Mouse (Mus musculus) ovary, postnatal 36 days (tissue): ENCODE results near the gene Gm7694.

ENCODE experiments used
- DNase-seq: peaks from one replicate; pipeline ENCODE4 v3.0.0; 2022; ENCODE audit warnings: low spot score, mixed read lengths

The Gm7694 gene

GRCm38 (mm10) chr1:170306232-170306631 is at the start of gene Gm7694:
TSS of gene Gm7694 (minus strand) at chr1:170306332.
- no peak for DNase-seq

DNA sequence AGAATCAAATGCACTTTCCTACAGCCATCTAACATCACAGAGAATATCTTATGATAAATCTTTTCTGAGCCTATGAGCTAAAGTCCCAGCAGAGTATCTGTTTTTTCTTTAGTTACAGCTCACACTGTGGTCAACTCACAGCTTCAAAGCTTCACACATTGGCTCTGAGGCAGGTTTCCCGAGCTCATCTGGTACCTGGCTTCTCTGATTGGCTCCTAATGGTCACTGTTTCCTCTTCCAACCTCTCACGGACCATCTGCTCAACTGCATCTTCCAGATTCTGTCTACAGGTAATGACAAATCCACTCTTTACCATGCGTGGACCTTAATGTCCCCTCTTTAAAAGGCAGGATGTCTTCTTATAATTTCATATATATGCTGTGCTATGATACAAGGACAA is 47.2 kb upstream of the Gm7694 start:
- DNase-seq = no peak

- no peak for DNase-seq
These were observed 44.9 kb upstream of the Gm7694 start for GRCm38 (mm10) chr1:170351080-170351479.

DNA sequence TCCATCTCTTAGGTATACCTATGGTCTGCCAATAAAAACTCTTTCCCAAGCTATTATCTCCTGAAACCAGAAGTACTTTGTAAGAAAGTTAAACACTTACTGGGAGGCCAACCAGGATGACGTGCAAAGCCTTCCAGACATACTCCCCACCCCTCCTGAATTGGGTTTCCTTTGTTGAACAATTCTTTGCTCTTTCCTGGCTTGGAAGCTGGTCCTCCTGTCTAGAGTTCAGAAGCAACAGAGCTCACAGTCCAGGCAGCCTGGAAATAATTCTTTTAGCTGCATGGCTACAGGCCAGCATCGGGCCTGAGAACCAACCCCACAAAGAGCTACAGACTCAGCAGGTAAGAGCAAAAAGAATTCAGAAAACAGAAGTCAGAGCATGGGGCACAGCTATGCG is 40.1 kb upstream of the Gm7694 start:
- no peak for DNase-seq

- DNase-seq = no peak
These were observed 37.8 kb upstream of the Gm7694 start for GRCm38 (mm10) chr1:170343906-170344305.

- no peak for DNase-seq
These were observed 36.9 kb upstream of the Gm7694 start for GRCm38 (mm10) chr1:170343081-170343480.

DNA sequence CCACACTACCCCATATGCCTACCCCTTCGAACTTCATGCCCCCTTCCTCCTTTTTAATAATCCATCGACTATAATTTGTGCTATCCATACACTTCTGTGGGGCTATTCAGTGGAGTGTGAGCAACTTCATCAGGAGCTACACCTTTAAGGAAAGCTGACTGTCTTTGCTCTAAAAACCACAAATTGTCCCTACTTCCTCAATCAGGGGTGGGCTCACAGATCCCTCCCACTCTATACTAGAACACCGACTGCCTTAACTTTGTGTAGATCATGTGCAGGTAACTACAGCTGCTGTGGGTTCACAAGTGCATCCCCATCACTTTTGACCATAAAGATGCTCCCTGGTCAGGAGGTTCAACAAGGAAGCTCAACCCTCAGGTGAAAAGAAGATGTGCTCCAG is 33.8 kb upstream of the Gm7694 start:
- DNase-seq = no peak

GRCm38 (mm10) chr1:170332775-170333174 is 26.6 kb upstream of the Gm7694 start:
- no peak for DNase-seq

- DNase-seq = no peak
These were observed 25.8 kb upstream of the Gm7694 start for GRCm38 (mm10) chr1:170331926-170332325.

DNA sequence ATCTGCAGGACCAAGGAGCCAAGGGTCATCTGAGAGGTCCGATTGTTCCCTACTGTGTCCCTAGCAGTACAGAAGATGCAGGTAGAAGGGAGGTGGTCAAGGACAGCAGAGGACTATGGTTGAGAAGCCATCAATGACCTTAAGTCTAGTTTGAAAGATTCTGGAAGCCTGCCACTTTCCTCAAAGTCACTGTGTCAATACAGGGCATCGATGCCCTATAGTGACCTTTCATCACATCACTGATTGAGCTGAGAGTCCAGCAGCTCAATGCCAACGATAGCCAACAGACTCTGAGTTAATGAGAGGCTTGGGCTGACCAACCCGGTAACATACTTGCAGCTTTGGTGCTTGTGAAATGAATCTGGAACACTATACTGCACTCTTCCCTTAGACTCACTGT is 19.1 kb upstream of the Gm7694 start:
- DNase-seq = no peak

DNA sequence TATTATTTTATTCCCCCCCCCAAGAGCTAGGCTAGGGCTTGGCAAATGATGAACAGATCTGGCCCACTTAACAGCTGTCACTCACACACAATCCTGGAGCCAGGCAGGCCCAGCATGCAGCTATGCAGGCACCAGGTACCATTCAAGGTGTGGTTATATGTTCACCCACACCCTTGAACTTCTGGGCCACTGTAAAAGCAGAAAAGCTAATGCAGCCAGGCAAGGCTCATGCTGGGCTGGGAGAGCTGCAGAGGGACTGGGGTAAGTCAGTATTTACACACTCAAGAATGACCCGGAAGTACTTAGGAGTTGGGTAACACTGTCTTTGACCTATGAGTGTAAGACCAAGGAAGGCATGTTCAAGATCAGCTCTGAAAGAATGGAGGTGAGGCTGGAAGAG is 18.2 kb upstream of the Gm7694 start:
- no peak for DNase-seq

- DNase-seq = no peak
These were observed 16.9 kb upstream of the Gm7694 start for GRCm38 (mm10) chr1:170323001-170323400.

GRCm38 (mm10) chr1:170322046-170322445 is 15.9 kb upstream of the Gm7694 start:
- DNase-seq = no peak

GRCm38 (mm10) chr1:170311431-170311830 is 5.3 kb upstream of the Gm7694 start:
- DNase-seq = no peak

GRCm38 (mm10) chr1:170308503-170308902 is 2.4 kb upstream of the Gm7694 start, which contains the start of gene Spata46:
TSS of gene Spata46 (plus strand) at chr1:170308803.
- DNase-seq = no peak

- no peak for DNase-seq
These were observed 1.1 kb downstream of the Gm7694 start for GRCm38 (mm10) chr1:170305002-170305401.

- DNase-seq = no peak
These were observed 3.0 kb downstream of the Gm7694 start for GRCm38 (mm10) chr1:170303103-170303502.

DNA sequence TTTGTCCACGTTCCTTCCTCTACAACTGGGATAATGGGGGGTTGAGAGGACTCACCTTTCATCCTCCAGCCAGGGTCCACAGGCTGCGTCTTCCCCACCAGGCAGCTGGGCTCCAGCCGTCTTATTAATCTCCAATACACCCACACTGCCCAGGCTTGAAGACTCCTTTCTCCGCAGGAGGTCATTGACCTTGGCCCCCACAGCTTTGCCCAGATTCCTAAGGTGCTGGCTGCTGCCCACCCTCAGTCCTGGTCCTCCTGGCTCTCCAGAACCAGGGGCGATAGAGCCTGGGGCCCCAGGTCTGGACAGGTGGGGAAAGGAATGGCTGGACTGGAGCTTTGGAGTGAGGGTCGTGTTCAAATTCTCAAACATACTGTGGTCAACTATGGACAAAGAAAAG is 3.7 kb downstream of the Gm7694 start:
- DNase-seq = no peak

DNA sequence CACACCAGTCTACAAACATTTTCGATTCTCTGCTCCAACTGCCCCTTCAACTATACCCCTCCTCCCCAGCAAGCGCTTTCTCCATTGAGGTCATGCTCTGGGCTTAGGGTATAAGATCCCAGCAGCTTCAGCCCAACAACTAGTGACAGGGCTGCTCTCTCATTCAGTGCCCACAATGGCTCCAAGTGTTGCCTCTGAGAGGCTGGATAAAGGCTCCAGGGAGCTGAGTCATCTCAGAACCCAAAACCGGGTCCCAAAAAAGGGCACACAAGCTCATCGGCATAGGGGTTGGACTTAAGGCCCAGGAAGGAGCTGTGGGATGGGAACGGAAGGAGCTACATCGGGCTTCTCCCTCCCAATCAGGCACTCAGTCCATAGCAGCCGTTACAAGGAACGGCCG is 4.4 kb downstream of the Gm7694 start:
- DNase-seq = no peak

DNA sequence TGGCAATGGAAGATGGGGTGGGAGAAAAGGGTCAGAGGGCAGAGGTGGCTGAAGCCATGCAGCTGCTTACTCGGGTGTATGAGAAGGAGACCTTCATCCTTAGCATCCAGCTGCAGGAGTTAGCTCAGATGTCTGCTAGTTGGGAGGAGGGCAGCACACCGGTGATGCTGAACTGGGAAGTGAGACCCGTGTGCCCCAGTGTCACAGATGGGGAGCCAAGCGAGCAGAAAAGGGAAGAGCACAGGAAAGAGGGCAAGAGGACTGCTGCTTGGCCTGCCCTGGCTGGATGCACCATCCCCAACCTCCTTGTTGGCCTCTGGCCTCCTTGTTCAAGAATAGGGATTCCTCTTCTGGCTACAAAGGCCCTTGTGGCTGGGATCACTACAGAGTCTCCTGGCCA is 6.6 kb downstream of the Gm7694 start:
- no peak for DNase-seq

DNA sequence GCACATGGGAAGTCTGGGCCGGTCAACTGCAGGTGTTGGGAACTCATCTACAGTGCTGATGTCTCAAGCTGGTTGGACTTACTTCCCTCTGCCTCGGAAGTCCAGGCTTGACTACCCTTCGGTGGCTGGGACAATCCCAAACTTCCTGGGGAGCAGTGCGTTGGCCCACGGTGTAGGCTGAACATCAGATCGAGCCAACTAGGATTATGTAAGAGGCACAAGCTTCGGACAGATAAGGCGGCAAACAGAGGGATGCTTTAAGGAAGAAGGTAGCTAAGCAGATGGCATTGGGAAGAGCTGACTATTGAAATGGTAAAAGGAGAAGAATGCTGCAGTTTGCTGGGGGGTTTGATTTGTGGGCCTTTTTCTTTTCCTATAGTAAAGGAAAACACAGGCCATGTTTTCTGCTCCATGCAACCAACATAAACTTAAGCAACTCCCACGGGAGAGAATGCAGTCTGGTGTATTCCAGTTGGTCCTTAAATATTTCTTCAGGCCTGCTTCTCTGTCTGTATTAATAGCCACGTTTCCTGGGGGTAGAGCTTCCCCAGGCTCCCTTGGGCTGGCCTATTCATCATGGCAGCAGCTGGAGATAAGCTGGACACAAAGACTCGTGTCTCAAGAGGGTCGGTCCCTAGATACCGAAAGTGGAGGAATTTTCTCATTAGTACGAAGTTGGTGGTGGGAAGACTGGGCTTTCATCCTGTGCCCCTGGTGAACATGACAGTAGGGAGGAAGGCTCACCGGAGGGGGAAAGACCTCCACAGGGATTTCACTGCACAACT is 11.2 kb downstream of the Gm7694 start:
- no peak for DNase-seq

- no peak for DNase-seq
These were observed 12.9 kb downstream of the Gm7694 start for GRCm38 (mm10) chr1:170293257-170293656.

DNA sequence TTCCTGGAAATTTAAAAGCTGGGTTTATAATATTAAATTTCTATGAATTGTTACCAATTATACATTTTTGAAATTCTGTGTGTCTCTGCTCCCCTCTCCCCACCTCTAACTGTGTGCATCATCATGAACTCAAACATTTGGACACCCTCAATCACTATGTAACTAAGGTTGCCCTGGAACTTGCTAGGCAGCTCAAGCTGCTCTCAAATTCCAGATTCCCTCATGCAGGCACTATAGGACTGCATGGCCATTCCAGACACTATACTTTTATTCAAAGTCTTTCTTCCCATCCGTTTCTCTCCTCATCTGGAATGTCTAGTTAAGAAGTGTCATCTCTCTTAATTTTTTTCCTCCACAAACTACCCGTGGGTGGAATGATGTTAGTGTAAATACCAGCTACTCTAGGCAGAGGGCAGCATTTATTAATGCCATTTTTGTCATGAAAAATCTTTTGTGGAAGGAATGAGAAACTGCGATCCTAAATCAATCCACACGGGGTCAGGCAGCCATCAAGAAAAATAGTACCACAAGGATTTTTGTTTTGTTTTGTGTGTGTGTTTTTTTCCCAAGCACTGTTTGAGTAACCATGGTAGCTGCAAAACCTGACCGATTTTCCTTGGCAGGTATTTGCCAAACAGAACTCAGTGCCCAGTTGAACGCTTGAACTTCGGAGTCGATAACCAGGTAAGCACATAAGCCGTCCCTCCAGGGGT is 13.7 kb downstream of the Gm7694 start:
- DNase-seq = no peak
